Mouse (Mus musculus) embryonic fibroblast, embryonic 13.5 days (primary cell): ENCODE measurements around the gene Col4a2. TPM values are rescaled to one million over a fixed set of nuclear protein-coding genes. Genes with fewer than 3 reads are reported as not detected.

Source experiments
- H3K27ac ChIP-seq: 2 replicates; pipeline ENCODE4 v1.5.1; 2012; ENCODE audit warnings: low read length, control low read depth, inconsistent platforms; ENCODE audit not compliant: insufficient read depth
- H3K4me1 ChIP-seq: 2 replicates; pipeline ENCODE4 v1.6.1; 2011; ENCODE audit warnings: low read length; ENCODE audit not compliant: control insufficient read depth, insufficient read depth
- H3K4me3 ChIP-seq: 2 replicates; pipeline ENCODE4 v1.5.1; 2011; ENCODE audit warnings: mild to moderate bottlenecking, control low read depth, low read length; ENCODE audit not compliant: insufficient read depth
- CTCF ChIP-seq: IDR thresholded peaks from 2 replicates; pipeline ENCODE4 v1.5.1; 2011; ENCODE audit warnings: mild to moderate bottlenecking, control low read depth, low read length, moderate library complexity, borderline replicate concordance; ENCODE audit not compliant: insufficient read depth
- POLR2A ChIP-seq: IDR thresholded peaks from 2 replicates; pipeline ENCODE4 v1.6.1; 2011; ENCODE audit warnings: low read depth, mild to moderate bottlenecking, control low read depth, low read length, moderate library complexity
- polyA plus RNA-seq: library from polyadenylated mRNA; stranded (reverse); fragments of >200 nt; gene quantifications from 2 replicates; pipeline ENCODE4 v1.2.4, GENCODE M21; 2011; ENCODE audit warnings: low read depth; ENCODE audit not compliant: missing spikeins, insufficient read length

The Col4a2 gene
- polyA plus RNA-seq, 1 experiment, result 282 TPM

- H3K4me1 ChIP-seq, result 0 out of 2 replicates have a peak, but pooled peaks cover 11% of the 10 kb centered on the region
- no peak overlapping the region for H3K27ac ChIP-seq
- TF ChIP-seq POLR2A (no peak), CTCF (no peak)
- no peak overlapping the region for H3K4me3 ChIP-seq
These were observed 22.1 kb upstream of the Col4a2 start for GRCm38 (mm10) chr8:11290533-11290932.

- H3K4me1 ChIP-seq, result 0 out of 2 replicates have a peak, but pooled peaks cover 6% of the 10 kb centered on the region
- H3K27ac ChIP-seq, result no peak overlapping the region
- TF ChIP-seq POLR2A (no peak), CTCF (no peak)
These were observed 20.0 kb upstream of the Col4a2 start for GRCm38 (mm10) chr8:11292611-11293010.

GRCm38 (mm10) chr8:11296282-11296943, 16.2 kb upstream of the Col4a2 start:
- Histone ChIP-seq H3K4me3 (no peak overlapping the region), H3K27ac (no peak overlapping the region), H3K4me1 (peaks cover 13% of the 10 kb centered on the region; the same call in 1 of the 2 replicates)
- no peak for TF ChIP-seq POLR2A
- no peak for TF ChIP-seq CTCF

More at GRCm38 (mm10) chr8:11292611-11293010, 20.0 kb upstream of the Col4a2 start:
- no peak overlapping the region for H3K4me3 ChIP-seq

GRCm38 (mm10) chr8:11297141-11297838, 15.3 kb upstream of the Col4a2 start:
- no peak overlapping the region for H3K27ac ChIP-seq
- TF ChIP-seq CTCF (no peak), POLR2A (no peak)
- peaks cover 13% of the 10 kb centered on the region; the same call in 1 of the 2 replicates for H3K4me1 ChIP-seq
- H3K4me3 ChIP-seq, result no peak overlapping the region

- Histone ChIP-seq H3K4me3 (no peak overlapping the region), H3K4me1 (peaks cover 10% of the 10 kb centered on the region; the same call in 1 of the 2 replicates), H3K27ac (peak overlapping the region; percentile 15; the same call in 1 of the 2 replicates)
- TF ChIP-seq POLR2A (no peak), CTCF (no peak)
These were observed 13.9 kb upstream of the Col4a2 start for GRCm38 (mm10) chr8:11298531-11299316.

GRCm38 (mm10) chr8:11299317-11299602, 13.3 kb upstream of the Col4a2 start:
- Histone ChIP-seq H3K4me3 (no peak overlapping the region), H3K4me1 (peaks cover 10% of the 10 kb centered on the region; the same call in 1 of the 2 replicates), H3K27ac (no peak overlapping the region; the same call in 1 of the 2 replicates)
- TF ChIP-seq POLR2A (no peak), CTCF (no peak)

- no peak for TF ChIP-seq POLR2A
- no peak for TF ChIP-seq CTCF
- peaks cover 10% of the 10 kb centered on the region; the same call in 1 of the 2 replicates for H3K4me1 ChIP-seq
- no peak overlapping the region for H3K27ac ChIP-seq
- no peak overlapping the region for H3K4me3 ChIP-seq
These were observed 12.2 kb upstream of the Col4a2 start for GRCm38 (mm10) chr8:11300436-11300835.

GRCm38 (mm10) chr8:11304027-11304601, 8.5 kb upstream of the Col4a2 start:
- Histone ChIP-seq H3K4me1 (0 out of 2 replicates have a peak, but pooled peaks cover 5% of the 10 kb centered on the region), H3K27ac (no peak overlapping the region), H3K4me3 (no peak overlapping the region)
- no peak for TF ChIP-seq POLR2A
- TF ChIP-seq CTCF, result no peak

- Histone ChIP-seq H3K27ac (no peak overlapping the region), H3K4me3 (no peak overlapping the region), H3K4me1 (no peaks in the 10 kb centered on the region; the same call in 1 of the 2 replicates)
- TF ChIP-seq POLR2A (no peak), CTCF (no peak)
These were observed 7.1 kb upstream of the Col4a2 start for GRCm38 (mm10) chr8:11305539-11305938.
